Mouse (Mus musculus): ENCODE data around the gene Pde5a. TPM values are rescaled to one million over a fixed set of nuclear protein-coding genes. Genes with fewer than 3 reads are reported as not detected.

Gene Pde5a
- total RNA-seq, 2 experiments from 2014 or later: 7.8 to 9.7 TPM

DNA sequence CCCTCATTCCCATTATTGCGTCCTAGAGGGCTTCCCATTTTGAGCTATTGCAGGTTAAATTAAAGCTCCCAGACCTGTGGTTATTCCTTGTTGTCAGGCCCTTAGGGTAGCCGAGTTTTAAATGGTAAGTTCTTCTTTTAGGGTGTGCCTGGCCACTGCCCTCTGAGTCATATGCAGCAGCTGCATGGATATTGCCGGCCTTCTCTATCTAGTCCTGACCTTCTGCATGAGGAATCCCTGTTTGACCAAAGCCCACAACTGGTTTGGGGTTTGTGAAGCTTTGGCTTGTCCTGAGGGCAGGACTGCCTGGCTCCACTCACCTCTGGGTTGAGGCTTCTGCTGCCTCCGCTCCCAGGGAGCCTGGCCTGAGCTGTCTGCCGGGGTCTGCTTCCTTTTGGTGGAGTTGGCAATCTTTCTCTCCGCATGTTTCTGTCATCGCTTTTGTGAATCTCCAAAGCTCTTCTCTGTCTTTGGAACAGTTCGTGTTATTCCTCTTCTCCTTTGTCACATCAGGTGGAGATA lies 34.6 kb downstream of the Pde5a start:
- DNase-seq (ENCODE audit: extremely low spot score in 1 of 2, low spot score in 1 of 2): no peak

DNA sequence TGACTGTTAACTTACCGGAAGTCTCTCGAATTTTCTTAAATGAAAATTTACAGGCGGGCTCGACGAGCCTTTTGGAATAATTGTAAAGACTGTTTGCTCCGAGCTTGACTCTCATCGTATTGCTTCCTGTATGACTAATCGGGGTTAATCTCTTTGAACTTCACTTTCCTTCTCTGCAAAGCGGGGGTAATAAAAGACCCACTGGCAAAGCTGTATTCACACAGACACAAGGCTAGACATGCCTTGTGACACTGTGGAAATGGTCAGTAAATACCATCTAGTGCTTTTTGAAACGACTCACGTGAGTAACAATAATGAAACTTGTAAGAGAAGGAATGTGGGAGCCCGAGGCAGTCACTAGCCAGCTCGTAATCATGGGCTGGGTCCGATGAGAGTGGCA lies 35.0 kb downstream of the Pde5a start:
- no peak for DNase-seq (ENCODE audit: extremely low spot score in 1 of 2, low spot score in 1 of 2)

DNA sequence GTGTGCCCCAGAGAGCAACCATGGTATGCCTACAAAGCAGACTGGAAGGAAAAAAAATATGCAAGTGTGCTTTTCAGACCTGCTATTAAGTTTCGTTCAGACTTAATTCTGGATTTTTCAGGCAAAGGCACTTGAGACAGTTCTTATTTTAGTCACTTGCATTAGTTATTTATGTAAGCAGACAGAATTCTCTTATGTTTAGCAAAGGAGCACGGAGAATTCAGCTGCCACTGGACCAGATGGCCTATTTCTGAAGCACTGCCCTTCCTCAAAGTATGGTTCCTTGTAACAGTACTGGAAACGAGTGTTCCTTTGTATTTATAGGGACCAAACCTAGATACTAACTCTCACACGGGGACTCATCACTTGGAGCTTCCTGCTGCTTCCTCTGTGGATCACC lies 38.2 kb downstream of the Pde5a start:
- no peak for DNase-seq (ENCODE audit: extremely low spot score in 1 of 2, low spot score in 1 of 2)

DNA sequence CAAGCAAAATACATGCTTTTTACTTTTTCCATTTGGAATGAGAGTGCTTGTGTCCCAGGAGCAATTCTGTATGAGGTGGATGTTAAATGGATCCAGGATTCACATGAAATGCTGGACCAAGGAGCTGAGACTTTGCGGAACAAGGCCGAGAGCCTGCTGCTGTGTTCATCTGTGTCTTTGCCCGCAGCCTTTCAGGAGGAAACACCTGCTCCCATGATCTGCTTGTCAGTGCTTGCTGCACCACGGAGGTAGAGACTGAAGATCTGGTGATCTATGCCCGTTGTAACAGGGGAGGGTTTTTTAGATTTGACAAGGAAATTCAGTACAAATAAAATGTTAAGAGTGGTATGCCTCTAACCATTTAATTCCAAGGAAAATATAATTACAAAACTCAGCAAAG lies 39.1 kb downstream of the Pde5a start:
- DNase-seq (ENCODE audit: extremely low spot score in 1 of 2, low spot score in 1 of 2): no peak

DNA sequence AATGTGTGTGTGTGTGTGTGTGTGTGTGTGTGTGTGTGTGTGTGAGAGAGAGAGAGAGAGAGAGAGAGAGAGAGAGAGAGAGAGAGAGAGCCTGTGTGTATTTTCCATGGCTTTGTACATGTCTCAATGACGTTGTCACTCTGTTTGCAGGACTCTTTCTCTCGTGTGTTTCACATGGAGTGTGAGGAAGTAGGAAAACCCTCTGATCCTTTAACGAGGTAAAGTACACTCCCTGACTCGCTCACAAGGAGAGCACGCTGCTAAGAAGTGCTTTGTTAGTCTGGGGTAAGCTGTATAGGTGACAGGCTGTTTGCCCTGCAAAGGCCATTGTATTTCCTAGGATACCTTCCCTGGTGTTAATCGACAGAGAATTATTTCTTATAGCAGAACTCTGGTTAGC lies 52.7 kb downstream of the Pde5a start:
- DNase-seq (ENCODE audit: extremely low spot score in 1 of 2, low spot score in 1 of 2): no peak

DNA sequence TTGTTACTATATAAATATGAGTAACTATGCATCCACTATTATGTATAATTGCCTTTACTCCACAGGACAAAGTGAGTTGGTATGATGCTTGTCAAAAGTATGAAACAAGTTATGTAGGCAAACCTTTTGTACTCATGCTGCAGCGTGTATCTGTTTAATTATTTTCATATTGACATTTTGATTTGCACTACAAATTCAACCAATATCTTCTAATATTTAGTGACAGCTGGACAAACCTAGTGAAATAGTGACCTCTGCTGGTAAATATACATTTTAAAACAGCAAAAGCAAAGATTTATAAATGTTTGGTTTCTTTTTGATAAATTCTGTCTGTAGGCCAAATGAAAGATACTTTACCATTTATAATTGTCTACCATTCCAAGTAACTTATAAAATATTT lies 55.5 kb downstream of the Pde5a start:
- no peak for DNase-seq (ENCODE audit: extremely low spot score in 1 of 2, low spot score in 1 of 2)

DNA sequence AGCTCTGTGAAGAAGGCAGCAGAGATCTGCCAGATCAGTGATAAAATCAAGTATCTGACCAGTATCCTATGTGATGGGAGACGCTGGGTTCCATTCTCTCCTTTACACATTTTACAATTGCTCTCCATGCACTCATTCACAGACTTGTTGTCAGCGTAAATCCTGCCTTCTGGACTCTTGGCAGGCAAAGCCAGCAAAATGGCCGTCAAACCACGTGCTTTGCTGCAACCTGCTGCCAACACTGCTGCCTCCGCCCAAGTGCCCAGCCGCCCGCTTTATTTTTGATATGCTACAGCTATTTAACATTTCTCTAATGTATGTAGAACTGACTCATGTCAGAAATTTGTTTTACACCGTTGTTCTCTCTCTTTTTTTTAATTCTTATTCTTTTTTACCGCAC lies 59.6 kb downstream of the Pde5a start:
- peak; percentile 21 to 51 for DNase-seq (ENCODE audit: extremely low spot score in 1 of 2, low spot score in 1 of 2)

DNA sequence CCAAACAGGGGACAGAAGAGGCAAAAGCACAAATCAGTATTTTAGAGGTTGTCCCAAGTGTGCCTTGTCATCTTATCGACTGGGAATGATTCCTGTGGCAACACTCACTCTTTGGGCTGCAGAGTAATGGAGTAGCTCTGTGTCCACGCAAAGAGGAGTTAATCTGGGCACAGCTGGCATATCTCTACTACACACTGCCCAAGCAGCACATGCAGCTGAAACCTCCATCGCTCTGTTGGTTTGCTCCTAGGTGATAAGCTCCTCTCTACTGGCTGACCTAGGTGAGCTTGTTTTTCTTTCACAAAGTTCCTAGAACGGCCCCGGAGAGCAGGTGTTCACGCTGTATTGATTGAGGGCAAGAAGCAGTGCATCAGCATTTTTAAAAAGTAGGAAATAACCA lies 60.8 kb downstream of the Pde5a start:
- DNase-seq (ENCODE audit: extremely low spot score in 1 of 2, low spot score in 1 of 2): no peak

DNA sequence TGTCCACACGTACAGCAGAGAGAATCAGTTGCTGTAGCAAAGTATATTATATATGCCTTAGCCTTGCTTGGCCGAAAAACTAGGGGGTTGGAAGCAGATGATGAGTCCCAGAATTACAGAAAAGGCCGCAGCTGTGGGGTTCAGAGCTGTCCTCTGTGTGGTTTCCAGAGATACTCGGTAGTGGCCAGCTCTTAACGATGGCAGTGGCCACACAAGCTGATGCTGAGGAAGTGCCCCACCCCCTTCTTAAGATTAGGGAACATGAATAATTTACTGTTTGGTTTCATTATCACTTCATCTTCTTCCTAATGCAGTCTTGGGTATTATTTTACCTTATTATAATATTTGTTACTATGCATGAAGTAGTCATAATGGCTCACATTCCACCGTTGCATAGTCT lies 71.3 kb downstream of the Pde5a start:
- DNase-seq (ENCODE audit: extremely low spot score in 1 of 2, low spot score in 1 of 2): no peak

DNA sequence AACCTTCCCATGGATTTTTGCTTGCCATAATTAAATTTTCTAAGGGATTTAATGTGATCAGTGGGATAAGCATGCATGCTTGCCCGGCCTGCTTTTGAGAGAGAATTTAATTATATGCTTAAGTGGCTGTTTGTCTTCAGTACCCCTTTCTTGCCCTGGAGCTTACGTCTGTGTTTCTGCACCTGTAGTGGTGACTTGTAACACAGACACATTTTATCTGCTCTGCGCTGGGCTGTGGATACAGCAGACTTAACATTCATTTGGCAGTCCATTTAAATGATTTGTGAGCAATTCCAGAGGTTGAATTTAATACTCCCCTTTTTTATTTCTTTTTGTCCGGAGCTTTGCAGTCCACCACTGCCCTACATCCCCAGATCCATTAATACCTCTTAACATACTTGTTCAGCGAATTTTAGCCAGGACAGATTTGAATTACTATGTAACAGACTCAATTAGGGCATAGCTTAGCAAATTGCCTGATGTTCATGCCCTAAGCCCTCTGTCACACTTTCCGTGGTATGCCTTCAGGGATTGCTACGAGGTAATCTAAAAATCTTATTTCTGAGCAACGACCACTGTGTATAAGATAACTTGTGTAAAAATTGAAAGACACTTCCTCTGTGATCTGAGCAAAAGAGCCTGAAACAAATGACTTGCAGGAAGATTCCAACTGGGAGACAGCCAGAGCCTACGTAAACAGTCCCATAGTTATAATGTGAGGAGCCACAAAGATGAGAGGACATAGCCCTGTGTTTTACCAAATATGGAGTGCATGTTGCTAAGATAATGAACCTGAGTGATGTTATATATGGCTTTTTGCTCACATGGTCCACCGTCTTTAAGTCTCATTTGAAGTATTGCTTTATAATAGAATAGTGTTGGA lies 72.0 kb downstream of the Pde5a start:
- DNase-seq (ENCODE audit: extremely low spot score in 1 of 2, low spot score in 1 of 2): no peak

DNA sequence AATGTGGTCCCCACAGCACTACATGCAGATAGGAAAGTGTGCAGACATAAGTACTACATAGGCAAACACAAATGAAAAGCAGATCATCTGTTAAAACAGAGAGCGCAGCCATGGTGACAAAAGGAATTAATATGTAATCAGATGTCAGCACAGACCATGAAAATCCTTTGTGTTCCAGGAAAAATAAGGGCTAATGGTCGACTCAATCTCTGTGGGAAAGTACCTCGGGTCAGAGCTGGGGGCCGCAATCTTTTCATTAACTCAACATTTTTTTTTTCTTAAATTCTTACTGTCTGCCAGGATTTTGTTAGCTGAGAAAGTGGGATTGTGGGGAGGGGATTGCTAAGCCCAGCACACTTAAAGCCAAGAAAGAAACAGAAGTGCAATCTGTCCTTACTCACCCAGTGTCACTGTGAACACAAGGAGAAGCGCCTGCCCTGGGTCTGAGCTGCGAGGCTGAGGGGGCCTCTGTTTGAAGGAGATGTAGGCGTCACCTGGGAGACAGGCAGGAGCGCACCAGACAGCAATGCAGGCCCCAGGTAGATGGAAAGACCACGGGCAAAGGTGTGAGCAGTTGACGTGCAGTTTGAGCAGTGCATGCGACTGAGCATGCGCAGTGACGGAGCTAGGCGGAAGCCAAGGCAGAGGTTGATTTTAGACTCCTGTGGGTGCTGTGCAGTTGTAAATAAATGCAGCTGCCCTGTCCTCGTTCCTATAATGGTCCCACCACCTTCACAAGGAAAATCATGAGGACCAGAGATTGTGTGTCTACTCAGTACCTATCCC lies 72.9 kb downstream of the Pde5a start:
- no peak for DNase-seq (ENCODE audit: extremely low spot score in 1 of 2, low spot score in 1 of 2)

DNA sequence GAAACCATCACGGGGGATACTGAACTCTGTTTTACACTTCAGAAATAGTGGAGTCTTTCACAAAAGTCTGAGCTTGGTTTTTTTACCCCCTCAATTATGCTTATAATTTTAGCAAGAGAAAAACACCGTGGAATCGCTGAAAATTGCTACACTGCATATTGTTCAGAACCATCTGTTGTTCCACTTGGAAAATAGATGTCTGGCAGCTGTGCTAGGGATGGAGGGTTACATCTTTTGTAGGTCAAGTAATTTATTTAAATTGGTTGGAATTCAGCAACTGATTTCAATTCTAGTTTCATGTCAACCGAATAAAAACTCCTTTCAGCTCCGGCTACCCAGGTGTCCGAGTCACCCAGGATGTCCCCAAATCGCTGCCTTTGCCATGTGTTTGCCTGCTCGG lies 78.6 kb downstream of the Pde5a start:
- DNase-seq (ENCODE audit: extremely low spot score in 1 of 2, low spot score in 1 of 2): no peak

DNA sequence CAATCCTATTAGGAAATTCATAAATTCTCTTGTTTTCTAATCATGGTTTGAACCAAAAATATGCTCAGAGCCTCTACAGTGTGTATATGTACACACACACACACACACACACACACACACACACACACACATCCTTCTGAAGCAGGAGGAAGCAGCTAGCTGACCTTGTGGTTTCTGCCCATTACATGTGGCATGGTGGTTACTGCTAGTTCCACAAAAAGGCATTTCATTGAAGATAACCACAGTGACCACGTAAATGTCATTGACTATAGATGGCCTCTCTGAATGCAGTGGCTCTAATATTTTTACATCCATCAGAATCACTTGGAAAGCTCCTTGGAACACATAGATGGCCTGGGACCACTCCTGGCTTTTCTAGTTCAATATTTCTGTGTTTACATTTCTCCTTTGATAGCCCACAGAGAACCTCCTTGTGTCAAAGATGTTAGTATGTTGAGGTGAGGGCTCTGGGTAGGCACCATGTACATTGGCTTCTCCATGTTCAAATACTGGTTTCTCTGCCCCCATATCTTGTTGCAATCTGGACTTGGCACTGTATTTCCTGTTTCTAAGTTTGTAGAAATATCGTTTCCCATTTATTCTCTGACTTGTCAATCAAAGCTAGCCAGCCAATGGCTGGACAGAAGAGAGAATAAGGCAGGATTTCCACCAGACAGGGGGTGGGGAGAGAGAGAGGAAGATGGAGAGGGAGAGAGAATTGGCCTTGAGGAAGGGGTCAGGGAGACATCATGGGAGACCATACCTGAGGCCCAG lies 81.5 kb downstream of the Pde5a start:
- no peak for DNase-seq (ENCODE audit: extremely low spot score in 1 of 2, low spot score in 1 of 2)

DNA sequence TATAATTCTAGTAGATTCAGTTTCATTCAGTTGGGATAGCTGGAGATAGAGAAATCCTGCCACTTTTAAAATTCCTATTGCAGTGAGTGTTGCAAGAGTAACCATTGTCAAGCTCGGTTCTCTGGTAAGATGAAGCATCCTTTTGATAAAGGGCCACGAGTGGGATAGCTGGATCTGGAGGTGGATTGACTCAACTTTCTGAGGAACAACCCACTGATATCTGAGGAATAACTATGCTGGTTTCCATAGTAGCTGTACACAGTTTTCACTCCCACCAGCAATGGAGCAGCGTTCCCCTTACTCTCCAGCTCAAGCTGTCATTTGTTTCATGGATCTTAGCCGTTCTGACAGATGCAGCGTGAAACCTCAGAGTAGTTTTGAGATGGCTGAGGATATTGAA lies 82.2 kb downstream of the Pde5a start:
- no peak for DNase-seq (ENCODE audit: extremely low spot score in 1 of 2, low spot score in 1 of 2)

DNA sequence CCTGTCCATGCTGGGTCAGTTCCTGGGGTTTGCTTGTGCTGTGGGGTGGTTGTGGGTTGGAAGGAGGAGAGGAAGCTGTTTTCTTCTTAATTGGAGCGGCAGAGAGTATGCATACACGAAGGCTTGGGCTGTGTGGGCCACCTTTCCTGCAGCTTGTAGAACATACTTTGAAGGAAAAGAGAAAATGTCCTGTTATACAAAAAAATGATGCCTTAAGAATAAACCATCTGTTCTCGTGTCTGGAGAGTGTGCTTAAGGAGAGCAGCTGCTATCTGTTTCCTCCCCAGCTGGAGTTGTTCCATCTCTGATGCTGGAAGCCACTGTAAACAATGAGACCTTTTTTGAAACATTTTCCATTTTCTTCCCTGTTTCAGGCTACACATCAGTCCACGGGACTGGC lies 85.8 kb downstream of the Pde5a start:
- DNase-seq (ENCODE audit: extremely low spot score in 1 of 2, low spot score in 1 of 2): no peak

DNA sequence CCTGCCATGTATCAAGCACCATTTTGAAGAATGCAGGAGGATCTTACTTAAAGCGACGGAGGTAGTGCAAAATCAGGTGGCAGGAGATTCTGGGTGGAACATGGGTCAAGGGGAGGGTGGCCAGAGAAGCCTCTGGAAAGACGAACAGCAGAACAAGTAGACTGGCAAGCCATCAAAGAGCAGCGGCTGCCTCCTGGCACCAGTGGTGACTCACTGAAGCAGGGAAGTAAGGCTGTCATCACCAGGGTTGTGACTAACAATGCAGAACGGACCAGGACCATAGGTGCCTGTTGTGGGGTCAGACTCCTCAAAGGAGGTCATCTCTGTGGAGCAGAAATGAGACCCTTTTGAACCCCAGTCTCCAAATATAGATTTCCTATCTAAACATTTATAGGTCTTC lies 89.5 kb downstream of the Pde5a start:
- DNase-seq (ENCODE audit: extremely low spot score in 1 of 2, low spot score in 1 of 2): no peak

DNA sequence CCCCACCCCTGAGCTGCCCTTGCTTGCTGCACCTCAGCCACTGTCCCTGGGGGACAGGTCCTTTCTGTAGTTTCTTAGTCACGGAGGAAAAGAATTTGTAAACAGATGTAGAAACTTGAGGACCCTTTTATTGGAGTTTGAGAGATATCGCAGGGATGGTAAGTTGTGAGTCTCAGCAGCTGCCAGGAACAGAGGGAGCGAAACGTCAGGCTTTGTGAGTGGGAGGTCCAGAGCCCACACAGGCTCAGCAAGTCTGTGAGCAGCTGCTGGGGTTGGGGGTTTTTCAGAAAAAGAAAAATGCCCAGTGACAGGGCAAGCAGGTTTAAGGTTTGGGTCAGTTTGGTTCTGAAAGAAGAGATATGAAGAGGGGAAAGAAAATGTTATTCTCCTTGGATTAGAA lies 92.0 kb downstream of the Pde5a start:
- no peak for DNase-seq (ENCODE audit: extremely low spot score in 1 of 2, low spot score in 1 of 2)

DNA sequence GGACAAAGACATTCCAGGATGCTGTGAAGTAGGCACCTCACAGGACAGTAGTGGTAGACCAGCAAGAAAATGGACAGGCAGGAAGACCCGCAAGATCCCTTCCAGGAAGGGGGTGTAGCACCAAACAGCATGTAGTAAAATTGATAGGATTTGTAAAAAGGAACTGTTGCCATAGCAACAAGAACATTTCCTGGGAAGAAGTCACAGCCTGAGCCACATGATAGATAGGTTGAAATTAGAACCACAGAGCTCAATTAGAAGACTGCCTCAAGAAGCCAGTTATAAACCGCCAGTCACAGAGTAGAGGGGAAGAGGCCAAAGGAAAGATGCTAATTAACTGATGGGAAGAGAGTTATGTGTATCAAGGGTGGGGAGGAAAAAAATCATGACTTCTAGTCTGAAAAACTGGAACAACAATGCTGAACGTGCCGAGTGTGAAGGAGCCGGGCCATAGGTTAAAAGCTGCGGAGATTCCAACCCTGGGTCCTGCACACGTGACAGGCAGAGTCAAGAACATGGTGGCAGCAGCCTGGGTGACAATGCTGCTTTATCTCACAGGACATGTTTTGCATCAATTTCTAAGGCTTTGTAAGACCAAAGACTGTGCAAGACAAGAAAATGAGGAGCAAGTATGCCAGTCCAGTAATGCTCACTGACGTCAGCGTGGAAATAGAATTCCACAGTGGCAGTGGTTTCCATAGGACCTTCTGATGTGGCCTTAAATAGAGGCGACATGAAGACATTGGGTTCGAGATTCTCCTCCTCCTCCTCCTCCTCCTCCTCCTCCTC lies 99.7 kb downstream of the Pde5a start:
- no peak for DNase-seq (ENCODE audit: extremely low spot score in 1 of 2, low spot score in 1 of 2)

DNA sequence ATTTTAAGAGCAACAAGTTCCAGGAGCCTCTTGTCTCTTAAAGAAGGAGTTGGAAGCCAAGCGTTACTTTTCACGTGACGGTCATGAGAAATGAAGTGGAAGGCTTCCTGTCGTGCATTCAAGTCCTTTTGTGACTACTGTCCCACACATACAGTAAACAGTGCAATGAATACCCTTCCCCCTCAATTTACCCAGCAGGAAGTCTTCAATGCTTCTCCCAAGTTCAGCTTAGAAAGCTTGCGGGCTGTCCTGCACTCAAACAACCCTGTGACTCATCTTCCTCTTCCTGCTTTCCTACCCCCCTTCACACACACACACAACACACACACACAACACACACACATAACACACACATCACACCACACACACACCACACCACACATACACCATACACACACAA lies 105.8 kb downstream of the Pde5a start:
- DNase-seq (ENCODE audit: extremely low spot score in 1 of 2, low spot score in 1 of 2): no peak
